Mouse (Mus musculus): ENCODE data around the gene Cox17. TPM values are rescaled to one million over a fixed set of nuclear protein-coding genes. Genes with fewer than 3 reads are reported as not detected.
A peak's percentile ranks its signal among the peaks of the same experiment; 100 is the strongest.

The Cox17 gene
- polyA plus RNA-seq, 1 experiment = 653 TPM

- Histone ChIP-seq H3K36me3 (ENCODE audit: control insufficient read depth, insufficient read depth) (no peaks in the 10 kb centered on the region), H3ac (ENCODE audit: control insufficient read depth, insufficient read length) (no peak overlapping the region), H3K27me3 (ENCODE audit: control insufficient read depth, insufficient read depth, insufficient read length) (no peaks in the 10 kb centered on the region), H3K4me3 (no peak overlapping the region), H3K79me2 (ENCODE audit: control insufficient read depth, insufficient read depth) (no peaks in the 10 kb centered on the region), H3K4me2 (ENCODE audit: low read depth) (peak overlapping the region; percentile 8)
- TF ChIP-seq MYOD1 (IDR thresholded peaks at IDR 0.05; ENCODE audit: control insufficient read depth in 1 of 3, insufficient read length in 2 of 3, low read depth in 2 of 3) (no peak), REST (IDR thresholded peaks at IDR 0.05; ENCODE audit: insufficient read depth, insufficient read length) (no peak), SRF (IDR thresholded peaks at IDR 0.05; ENCODE audit: control insufficient read depth, insufficient read length, low read depth) (no peak), USF1 (IDR thresholded peaks at IDR 0.05; ENCODE audit: low read depth) (no peak), TCF3 (IDR thresholded peaks at IDR 0.05; ENCODE audit: insufficient read length, low read depth) (no peak), POLR2AphosphoS2 (IDR thresholded peaks at IDR 0.05; ENCODE audit: insufficient read length, low read depth) (no peak), TCF12 (IDR thresholded peaks at IDR 0.05; ENCODE audit: insufficient read depth, poor library complexity, severe bottlenecking) (no peak), CEBPB (IDR thresholded peaks at IDR 0.05; ENCODE audit: insufficient read depth, poor library complexity, severe bottlenecking) (no peak)
Measured at GRCm38 (mm10) chr16:38385700-38386099, 38.9 kb downstream of the Cox17 start.

DNA sequence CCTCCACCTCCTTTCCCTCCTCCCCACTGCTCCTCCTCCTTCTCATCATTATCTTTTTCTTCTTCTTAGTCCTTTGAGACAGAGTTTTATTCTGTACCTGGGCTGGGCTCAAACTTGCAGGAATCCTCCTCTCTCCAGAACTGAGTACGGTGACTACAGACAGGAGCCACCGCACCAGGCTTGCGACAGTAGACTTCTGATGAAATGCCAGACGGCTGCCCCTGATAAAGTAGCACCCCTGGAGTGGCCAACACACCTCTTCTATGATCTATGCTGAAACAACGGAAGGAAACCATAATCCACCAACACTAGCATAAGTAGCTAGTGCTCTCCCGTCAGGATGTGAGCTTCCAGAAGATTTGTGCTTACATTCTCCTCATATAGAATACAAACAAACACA is 40.6 kb downstream of the Cox17 start:
- no peaks in the 10 kb centered on the region for H3K36me3 ChIP-seq (ENCODE audit: control insufficient read depth, insufficient read depth)
- no peak overlapping the region for H3ac ChIP-seq (ENCODE audit: control insufficient read depth, insufficient read length)
- no peak overlapping the region for H3K4me3 ChIP-seq
- H3K4me2 ChIP-seq (ENCODE audit: low read depth) = no peak overlapping the region
- TF ChIP-seq CEBPB (IDR thresholded peaks at IDR 0.05; ENCODE audit: insufficient read depth, poor library complexity, severe bottlenecking) = no peak
- H3K27me3 ChIP-seq (ENCODE audit: control insufficient read depth, insufficient read depth, insufficient read length) = no peaks in the 10 kb centered on the region
- no peaks in the 10 kb centered on the region for H3K79me2 ChIP-seq (ENCODE audit: control insufficient read depth, insufficient read depth)

DNA sequence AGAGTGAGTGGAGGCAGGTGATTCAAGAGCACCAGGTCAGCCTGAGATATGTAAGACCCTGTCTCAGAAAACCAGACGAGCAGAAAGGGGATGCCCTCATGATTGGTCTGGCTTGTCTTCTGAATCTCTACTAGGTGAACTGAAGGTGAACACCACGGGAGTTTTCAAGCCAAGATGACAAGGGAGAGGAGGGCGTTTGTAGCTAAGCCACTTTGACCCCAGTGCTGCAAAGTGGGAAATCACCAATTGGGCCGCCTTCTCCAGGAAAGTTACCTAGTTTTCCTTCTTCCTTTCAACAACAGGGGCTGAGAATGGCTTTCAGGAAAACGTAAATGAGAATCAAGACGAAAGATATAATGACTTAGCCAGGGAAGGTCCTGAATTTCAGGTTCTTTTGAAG is 42.0 kb downstream of the Cox17 start:
- H3K27me3 ChIP-seq (ENCODE audit: control insufficient read depth, insufficient read depth, insufficient read length) = no peaks in the 10 kb centered on the region
- TF ChIP-seq POLR2A (IDR thresholded peaks at IDR 0.05; ENCODE audit: insufficient read length, low read depth) = no peak
- no peak for TF ChIP-seq TCF12 (IDR thresholded peaks at IDR 0.05; ENCODE audit: insufficient read depth, poor library complexity, severe bottlenecking)
- no peak for TF ChIP-seq REST (IDR thresholded peaks at IDR 0.05; ENCODE audit: insufficient read depth, insufficient read length)
- TF ChIP-seq E2F4 (IDR thresholded peaks at IDR 0.05; ENCODE audit: insufficient read depth) = no peak
- no peak for TF ChIP-seq MAX (IDR thresholded peaks at IDR 0.05; ENCODE audit: low read depth)
- no peak for TF ChIP-seq POLR2AphosphoS2 (IDR thresholded peaks at IDR 0.05; ENCODE audit: insufficient read length, low read depth)
- no peak for TF ChIP-seq MYOD1 (IDR thresholded peaks at IDR 0.05; ENCODE audit: control insufficient read depth in 1 of 3, insufficient read length in 2 of 3, low read depth in 2 of 3)
- no peak for TF ChIP-seq SRF (IDR thresholded peaks at IDR 0.05; ENCODE audit: control insufficient read depth, insufficient read length, low read depth)
- no peak for TF ChIP-seq TCF3 (IDR thresholded peaks at IDR 0.05; ENCODE audit: insufficient read length, low read depth)
- TF ChIP-seq USF1 (IDR thresholded peaks at IDR 0.05; ENCODE audit: low read depth) = no peak
- no peak for TF ChIP-seq MYOG (IDR thresholded peaks at IDR 0.05; ENCODE audit: control insufficient read depth in 1 of 3, insufficient read depth in 1 of 3, insufficient read length in 2 of 3, low read depth in 2 of 3)
- TF ChIP-seq CEBPB (IDR thresholded peaks at IDR 0.05; ENCODE audit: insufficient read depth, poor library complexity, severe bottlenecking) = no peak
- no peaks in the 10 kb centered on the region for H3K79me2 ChIP-seq (ENCODE audit: control insufficient read depth, insufficient read depth)
- H3K4me2 ChIP-seq (ENCODE audit: low read depth) = peak overlapping the region; percentile 56
- H3ac ChIP-seq (ENCODE audit: control insufficient read depth, insufficient read length) = no peak overlapping the region
- no peak overlapping the region for H3K4me3 ChIP-seq
- no peaks in the 10 kb centered on the region for H3K36me3 ChIP-seq (ENCODE audit: control insufficient read depth, insufficient read depth)

DNA sequence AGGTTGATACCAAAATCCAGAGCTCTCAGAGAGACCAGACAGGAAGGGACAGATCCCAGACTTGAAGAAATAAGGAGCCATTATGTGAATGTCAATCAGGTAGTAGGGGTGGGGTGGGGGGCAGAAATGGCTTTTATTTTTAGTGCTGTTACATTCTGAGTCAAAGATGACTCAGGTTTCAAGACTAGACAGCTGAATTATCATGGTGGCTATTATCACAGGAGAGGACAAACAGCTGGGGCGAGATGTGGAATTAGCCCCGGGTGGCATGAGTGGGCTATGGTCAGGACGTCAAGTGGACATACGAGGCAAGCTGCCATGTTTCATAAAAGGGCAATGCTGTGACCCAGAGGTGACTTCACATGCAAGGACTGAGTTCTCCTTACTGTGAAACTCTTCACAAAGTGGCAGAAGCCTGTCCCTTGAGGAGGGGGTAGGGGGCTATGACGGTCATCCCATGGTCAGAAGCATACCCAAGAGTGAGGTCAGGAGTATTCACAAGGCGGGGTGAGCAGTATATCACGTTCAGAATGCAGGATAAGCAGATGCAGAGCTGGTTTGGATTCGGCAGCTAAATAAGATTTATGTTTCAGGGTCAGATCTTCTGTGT is 42.6 kb downstream of the Cox17 start:
- peak overlapping the region; percentile 56 for H3K4me2 ChIP-seq (ENCODE audit: low read depth)
- no peak overlapping the region for H3ac ChIP-seq (ENCODE audit: control insufficient read depth, insufficient read length)
- no peaks in the 10 kb centered on the region for H3K79me2 ChIP-seq (ENCODE audit: control insufficient read depth, insufficient read depth)
- TF ChIP-seq SRF (IDR thresholded peaks at IDR 0.05; ENCODE audit: control insufficient read depth, insufficient read length, low read depth) (peak; percentile 46), TCF12 (IDR thresholded peaks at IDR 0.05; ENCODE audit: insufficient read depth, poor library complexity, severe bottlenecking) (peak; percentile 83), MYOG (IDR thresholded peaks at IDR 0.05; ENCODE audit: control insufficient read depth in 1 of 3, insufficient read depth in 1 of 3, insufficient read length in 2 of 3, low read depth in 2 of 3) (peak; percentile 66 to 92 (median 87)), TCF3 (IDR thresholded peaks at IDR 0.05; ENCODE audit: insufficient read length, low read depth) (peak; percentile 49), POLR2A (IDR thresholded peaks at IDR 0.05; ENCODE audit: insufficient read length, low read depth) (no peak), POLR2AphosphoS2 (IDR thresholded peaks at IDR 0.05; ENCODE audit: insufficient read length, low read depth) (no peak), USF1 (IDR thresholded peaks at IDR 0.05; ENCODE audit: low read depth) (no peak), REST (IDR thresholded peaks at IDR 0.05; ENCODE audit: insufficient read depth, insufficient read length) (no peak), MYOD1 (IDR thresholded peaks at IDR 0.05; ENCODE audit: control insufficient read depth in 1 of 3, insufficient read length in 2 of 3, low read depth in 2 of 3) (peak; percentile 28 to 91 (median 75)), MAX (IDR thresholded peaks at IDR 0.05; ENCODE audit: low read depth) (no peak), CEBPB (IDR thresholded peaks at IDR 0.05; ENCODE audit: insufficient read depth, poor library complexity, severe bottlenecking) (no peak), E2F4 (IDR thresholded peaks at IDR 0.05; ENCODE audit: insufficient read depth) (no peak)
- H3K27me3 ChIP-seq (ENCODE audit: control insufficient read depth, insufficient read depth, insufficient read length) = no peaks in the 10 kb centered on the region
- H3K4me3 ChIP-seq = no peak overlapping the region
- no peaks in the 10 kb centered on the region for H3K36me3 ChIP-seq (ENCODE audit: control insufficient read depth, insufficient read depth)

GRCm38 (mm10) chr16:38390322-38390721 is 43.5 kb downstream of the Cox17 start:
- Histone ChIP-seq H3K27me3 (ENCODE audit: control insufficient read depth, insufficient read depth, insufficient read length) (no peaks in the 10 kb centered on the region), H3K79me2 (ENCODE audit: control insufficient read depth, insufficient read depth) (no peaks in the 10 kb centered on the region), H3K4me3 (no peak overlapping the region), H3K36me3 (ENCODE audit: control insufficient read depth, insufficient read depth) (no peaks in the 10 kb centered on the region), H3ac (ENCODE audit: control insufficient read depth, insufficient read length) (no peak overlapping the region), H3K4me2 (ENCODE audit: low read depth) (no peak overlapping the region)
- TF ChIP-seq POLR2AphosphoS2 (IDR thresholded peaks at IDR 0.05; ENCODE audit: insufficient read length, low read depth) (no peak), E2F4 (IDR thresholded peaks at IDR 0.05; ENCODE audit: insufficient read depth) (no peak), MYOD1 (IDR thresholded peaks at IDR 0.05; ENCODE audit: control insufficient read depth in 1 of 3, insufficient read length in 2 of 3, low read depth in 2 of 3) (no peak), SRF (IDR thresholded peaks at IDR 0.05; ENCODE audit: control insufficient read depth, insufficient read length, low read depth) (no peak), USF1 (IDR thresholded peaks at IDR 0.05; ENCODE audit: low read depth) (no peak)
